26 mouse cellular contexts compared by ENCODE assay signal in the genomic region with DNA sequence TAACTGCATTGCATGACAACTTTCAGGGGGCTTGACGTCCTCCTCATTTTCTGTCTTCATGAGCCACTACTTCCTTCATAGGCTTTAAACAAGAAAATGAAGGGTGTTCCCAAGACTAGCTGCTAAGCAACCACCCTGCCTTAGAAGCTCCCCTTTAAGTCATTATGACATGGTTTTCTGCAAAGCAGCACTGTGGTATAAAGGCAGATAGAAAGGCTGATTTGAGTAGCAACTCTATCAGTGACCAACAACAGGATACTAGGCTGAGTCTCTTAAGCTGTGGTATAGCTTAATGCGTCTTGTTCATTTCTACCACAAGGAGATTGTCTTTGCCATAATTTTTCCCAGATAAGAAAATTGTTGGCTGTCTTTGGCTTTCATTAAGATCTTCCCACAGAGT. TPM values are rescaled to one million over a fixed set of nuclear protein-coding genes. Genes with fewer than 3 reads are reported as not detected.
"Had no signal": no experiment of that assay in that cellular context is flagged by ENCODE, and none has a peak within 500 bp of the region (broad histone marks: within the 10 kb centered on the region; RNA-seq: fewer than 3 reads in every experiment).

Gene Pifo, minus strand, starts transcription at position 101 of the 400 bp plus-strand sequence.

- H3K9ac ChIP-seq: heart, embryonic 12.5 days; hindbrain, embryonic 15.5 days; intestine, embryonic 15.5 days; limb, embryonic 12.5 days had no signal

- H3K9me3 ChIP-seq: heart, embryonic 10.5 days; heart, embryonic 12.5 days; hindbrain, embryonic 10.5 days; hindbrain, embryonic 15.5 days; intestine, embryonic 15.5 days; limb, embryonic 10.5 days; limb, embryonic 12.5 days had no signal

- H3K27me3 ChIP-seq: heart, embryonic 12.5 days; hindbrain, embryonic 15.5 days; intestine, embryonic 15.5 days; limb, embryonic 12.5 days had no signal

- H3K36me3 ChIP-seq: heart, embryonic 10.5 days; heart, embryonic 12.5 days; hindbrain, embryonic 10.5 days; hindbrain, embryonic 15.5 days; intestine, embryonic 15.5 days; limb, embryonic 10.5 days; limb, embryonic 12.5 days had no signal

- H3K4me2 ChIP-seq: heart, embryonic 12.5 days; hindbrain, embryonic 15.5 days; intestine, embryonic 15.5 days; limb, embryonic 12.5 days; liver, embryonic 11.5 days had no signal

- DNase-seq: gastrocnemius, adult 2 months; gastrocnemius, postnatal 10 days; gastrocnemius, postnatal 25 days; heart, adult 18-20 months; heart, postnatal 10 days; heart, postnatal 4 days; kidney, adult 18-20 months; kidney, adult 8-10 months; kidney, postnatal 10 days; kidney, postnatal 25 days; kidney, postnatal 4 days; liver had no signal

- ATAC-seq: inflammation-experienced regulatory T-cells, adult 6 months; intestine, embryonic 15.5 days; intestine, postnatal 0 days had no signal

- H3K4me1 ChIP-seq: heart, embryonic 10.5 days; heart, embryonic 12.5 days; hindbrain, embryonic 10.5 days; hindbrain, embryonic 15.5 days; intestine, embryonic 15.5 days; limb, embryonic 10.5 days; limb, embryonic 12.5 days had no signal

- H3K27ac ChIP-seq: gastrocnemius, adult 2 months; heart, embryonic 10.5 days; hindbrain, embryonic 10.5 days; hindbrain, embryonic 15.5 days; intestine, embryonic 15.5 days; layer of hippocampus, adult 2 months; left cerebral cortex, adult 2 months; limb, embryonic 10.5 days; limb, embryonic 12.5 days had no signal

- H3K4me3 ChIP-seq: gastrocnemius, adult 2 months; heart, embryonic 10.5 days; heart, embryonic 12.5 days; hindbrain, embryonic 10.5 days; hindbrain, embryonic 15.5 days; intestine, embryonic 15.5 days; layer of hippocampus, adult 2 months; left cerebral cortex, adult 2 months; limb, embryonic 10.5 days; limb, embryonic 12.5 days had no signal

RNA-seq across cellular contexts. Expression of gene Pifo, which starts in this region (rescaled TPM):
- polyA plus RNA-seq: heart, embryonic 12.5 days; heart, embryonic 14.5 days; intestine, embryonic 15.5 days; intestine, postnatal 0 days; kidney, embryonic 14.5 days; limb, embryonic 10.5 days; limb, embryonic 12.5 days; liver, embryonic 11.5 days had no signal
